Mouse (Mus musculus) skeletal muscle tissue, postnatal 0 days (tissue): ENCODE measurements around the gene Ntn1. TPM values are rescaled to one million over a fixed set of nuclear protein-coding genes. Genes with fewer than 3 reads are reported as not detected.

ENCODE experiments used
- microRNA-seq, 2 experiments: library from miRNA; unstranded; fragments of <30 nt; microRNA quantifications; one replicate each; pipeline ENCODE4; 2016
- polyA plus RNA-seq: library from polyadenylated mRNA; unstranded; fragments of >200 nt; fragmentation: Nextera tagmentation; extraction: Ambion mirVana; gene quantifications from 2 replicates; pipeline ENCODE4 v1.2.1, GENCODE M21; 2015

Ntn1 gene
- polyA plus RNA-seq = 7.9 and 9.0 TPM in 2 replicates

GRCm38 (mm10) chr11:68400727-68401219 lies at the start of gene Ntn1:
Gene Ntn1, minus strand, starts transcription at chr11:68400823.

DNA sequence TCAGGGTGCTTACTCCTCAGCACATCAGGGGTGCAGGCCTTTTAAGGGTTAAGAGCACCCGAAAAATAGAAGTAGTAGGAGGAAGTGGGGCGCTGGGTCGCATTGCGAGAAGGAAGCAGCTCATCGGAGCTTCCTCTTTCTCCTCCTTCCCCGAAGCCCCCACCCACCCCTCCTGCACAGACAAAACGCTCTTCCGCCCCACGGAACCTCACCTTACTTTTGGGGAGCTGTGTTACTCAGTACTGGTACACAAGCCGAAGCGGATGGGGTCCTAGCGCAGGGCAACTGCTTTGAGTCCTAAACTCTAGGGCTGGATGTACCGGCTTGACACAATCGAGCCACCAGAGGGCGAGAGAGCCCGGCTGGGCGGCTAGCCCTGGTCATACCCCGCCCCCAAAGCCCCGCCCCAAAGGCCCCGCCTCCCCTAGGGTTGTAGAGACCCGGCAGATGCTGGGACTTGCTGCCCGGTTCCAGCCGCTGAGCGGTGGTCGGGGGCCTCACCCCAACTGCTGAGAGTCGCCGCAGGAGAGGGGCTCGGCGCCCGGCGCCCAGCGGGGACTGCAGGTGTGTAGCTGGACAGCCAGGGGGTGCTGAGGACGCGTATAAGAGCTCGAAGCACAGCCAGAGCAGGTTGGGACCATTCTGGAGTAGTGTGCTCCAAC lies 31.2 kb upstream of the Ntn1 start, which contains the start of gene Pik3r5:
Gene Pik3r5, plus strand, starts transcription at position 423 of the 662 bp plus-strand sequence.

Small RNAs within 50 kb of the gene (microRNA-seq; reads per million reads assigned to microRNA genes)
- gene Mir6406 = 0 reads per million in 2 experiments

Other genes starting within 250 kb of the Ntn1 start
- 0.19 and 0.38 TPM in 2 replicates for gene Pik3r5, start 31.3 kb upstream of the Ntn1 start, polyA plus RNA-seq
- 2.4 and 4.1 TPM in 2 replicates for gene Pik3r6, start 102.2 kb upstream of the Ntn1 start, polyA plus RNA-seq
- 0.06 TPM in 1 of 2 replicates, not detected in the other for gene Mfsd6l, start 155.4 kb upstream of the Ntn1 start, polyA plus RNA-seq
- gene Ccdc42, start 186.2 kb upstream of the Ntn1 start, polyA plus RNA-seq = 1.5 TPM in 1 of 2 replicates, not detected in the other